Mouse (Mus musculus) embryo, embryonic 9.5 days (tissue): ENCODE measurements at regions not wholly inside any gene's neighbourhood (a gene's known extent, or its start where the extent isn't known, plus 50 kb on each side); places are given as distances from the start of the nearest gene placed in this dataset.
A peak's percentile ranks its signal among the peaks of the same experiment; 100 is the strongest.

ENCODE experiments used
- DNase-seq: peaks from one replicate; pipeline ENCODE4 v3.0.0-alpha.2; 2017; ENCODE audit errors: extremely low spot score

GRCm38 (mm10) chr3:133846301-133846700 lies 301.4 kb upstream of the Tet2 start:
- no peak for DNase-seq

- DNase-seq: no peak
Measured at GRCm38 (mm10) chr3:133874383-133874782, 329.4 kb upstream of the Tet2 start.

GRCm38 (mm10) chr3:133876439-133877072 lies 331.6 kb upstream of the Tet2 start:
- DNase-seq: peak; percentile 82

GRCm38 (mm10) chr3:133877310-133877709 lies 332.4 kb upstream of the Tet2 start:
- peak; percentile 24 for DNase-seq

- peak; percentile 15 for DNase-seq
Measured at GRCm38 (mm10) chr3:133880626-133881025, 335.7 kb upstream of the Tet2 start.

- DNase-seq: no peak
Measured at GRCm38 (mm10) chr3:133901931-133902330, 334.4 kb upstream of the Cxxc4 start.

GRCm38 (mm10) chr3:133922200-133922599 lies 314.1 kb upstream of the Cxxc4 start:
- no peak for DNase-seq

GRCm38 (mm10) chr3:133965322-133965721 lies 271.0 kb upstream of the Cxxc4 start:
- DNase-seq: no peak

GRCm38 (mm10) chr3:133968176-133968575 lies 268.1 kb upstream of the Cxxc4 start:
- no peak for DNase-seq

GRCm38 (mm10) chr3:133972774-133973173 lies 263.5 kb upstream of the Cxxc4 start:
- DNase-seq: peak; percentile 4

- DNase-seq: no peak
Measured at GRCm38 (mm10) chr3:133987681-133988080, 248.6 kb upstream of the Cxxc4 start.

GRCm38 (mm10) chr3:133993971-133994370 lies 242.3 kb upstream of the Cxxc4 start:
- no peak for DNase-seq

GRCm38 (mm10) chr3:133999965-134000364 lies 236.3 kb upstream of the Cxxc4 start:
- no peak for DNase-seq

GRCm38 (mm10) chr3:134000595-134000994 lies 235.7 kb upstream of the Cxxc4 start:
- no peak for DNase-seq

GRCm38 (mm10) chr3:134014805-134015204 lies 221.5 kb upstream of the Cxxc4 start:
- peak; percentile 6 for DNase-seq

GRCm38 (mm10) chr3:134015412-134015811 lies 220.9 kb upstream of the Cxxc4 start:
- DNase-seq: no peak

GRCm38 (mm10) chr3:134033862-134034261 lies 202.4 kb upstream of the Cxxc4 start:
- DNase-seq: no peak

- DNase-seq: no peak
Measured at GRCm38 (mm10) chr3:134036310-134036934, 199.9 kb upstream of the Cxxc4 start.

GRCm38 (mm10) chr3:134050649-134051048 lies 185.6 kb upstream of the Cxxc4 start:
- DNase-seq: no peak

- no peak for DNase-seq
Measured at GRCm38 (mm10) chr3:134082461-134082860, 153.8 kb upstream of the Cxxc4 start.

GRCm38 (mm10) chr3:134099471-134100125 lies 136.7 kb upstream of the Cxxc4 start:
- DNase-seq: no peak

GRCm38 (mm10) chr3:134102151-134102738 lies 134.0 kb upstream of the Cxxc4 start:
- no peak for DNase-seq

- no peak for DNase-seq
Measured at GRCm38 (mm10) chr3:134104625-134105024, 131.7 kb upstream of the Cxxc4 start.
